8 mouse cellular contexts compared by ENCODE assay signal in the genomic region with DNA sequence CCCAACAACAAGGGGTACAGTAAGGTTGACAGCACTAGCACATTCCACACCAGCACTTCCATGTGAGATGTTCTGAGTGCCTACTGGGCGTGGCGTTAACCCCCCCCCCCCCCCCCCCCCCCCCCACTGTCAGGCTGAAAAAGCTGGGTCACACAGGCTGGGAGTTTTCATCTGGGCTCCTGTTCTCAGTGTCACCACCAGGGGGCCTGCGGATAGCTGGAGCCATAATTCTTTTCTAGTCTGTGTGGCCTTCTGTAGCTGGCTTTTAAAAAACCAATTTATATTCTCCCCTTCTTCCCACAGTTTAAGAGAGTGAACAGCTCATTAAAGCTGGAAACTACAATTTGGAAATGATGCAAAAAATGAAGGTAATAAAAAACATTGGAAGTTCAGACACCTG.
DNase-seq lines count a peak whose midpoint lies in the region; ATAC-seq and TF ChIP-seq lines count a peak whose summit lies in the region.

No protein-coding gene starts in this region.

- DNase-seq in heart, postnatal 0 days (ENCODE audit: low spot score): peak; percentile 15
- DNase-seq in heart, postnatal 25 days (ENCODE audit: low spot score): no peak
- DNase-seq in 416B (ENCODE audit: low read depth): peak; percentile 19
- peak; percentile 37 to 40 for DNase-seq in adrenal gland, adult 18-20 months (ENCODE audit: low spot score in 2 of 2)
- DNase-seq in embryo, embryonic 10 days (ENCODE audit: low spot score): peak; percentile 48
- DNase-seq in kidney, postnatal 10 days: peak; percentile 79
- peak; percentile 56 for DNase-seq in mesoderm, embryonic 11.5 days (ENCODE audit: low read depth, low spot score)
- DNase-seq in urinary bladder, postnatal 4 days (ENCODE audit: low spot score in 2 of 2): peak; percentile 44 to 73

- H3K9ac ChIP-seq in heart, postnatal 0 days (replicated peaks; ENCODE audit: low read depth, low read length): no peak overlapping the region

- no peaks in the 10 kb centered on the region for H3K9me3 ChIP-seq in heart, postnatal 0 days (replicated peaks; ENCODE audit: control insufficient read depth, low read length)

- intact Hi-C loops in heart, postnatal 25 days (cut with DNase I): loop anchor here (2.0 kb wide), 1 partner anchor 319 kb away; no protein-coding TSS in a partner anchor

- no peak overlapping the region for H3K27ac ChIP-seq in heart, postnatal 0 days (ENCODE audit: low read depth)

- H3K27me3 ChIP-seq in heart, postnatal 0 days (ENCODE audit: control insufficient read depth, insufficient read depth, low read length): no peaks in the 10 kb centered on the region

- TF ChIP-seq CTCF in heart, postnatal 0 days (IDR thresholded peaks at IDR 0.05; ENCODE audit: low read depth): peak; percentile 60

- no peak overlapping the region for H3K4me3 ChIP-seq in heart, postnatal 0 days (ENCODE audit: low read depth, low read length)

- 5% methylated on average over 3 of the region's 3 CpGs for WGBS in heart, postnatal 0 days

- no peak overlapping the region for H3K4me2 ChIP-seq in heart, postnatal 0 days (ENCODE audit: low read depth, low read length)

- no peak for ATAC-seq in heart, postnatal 0 days (ENCODE audit: insufficient read depth, low read depth)

- no peaks in the 10 kb centered on the region for H3K4me1 ChIP-seq in heart, postnatal 0 days (ENCODE audit: control insufficient read depth, insufficient read depth)

- no peak for TF ChIP-seq EP300 in heart, postnatal 0 days (IDR thresholded peaks at IDR 0.05; ENCODE audit: low read depth)

- peaks cover 40% of the 10 kb centered on the region for H3K36me3 ChIP-seq in heart, postnatal 0 days (replicated peaks; ENCODE audit: control insufficient read depth, insufficient read depth, low read length)
